Mouse (Mus musculus) stomach, postnatal 0 days (tissue): ENCODE measurements at regions not wholly inside any gene's neighbourhood (a gene's known extent, or its start where the extent isn't known, plus 50 kb on each side); places are given as distances from the start of the nearest gene placed in this dataset.

ENCODE experiments used
- CTCF ChIP-seq: IDR thresholded peaks from 2 replicates; pipeline ENCODE4 v1.5.1; 2016; ENCODE audit warnings: antibody characterized with exemption, low read depth, mild to moderate bottlenecking, moderate library complexity
- EP300 ChIP-seq: optimal IDR thresholded peaks from 2 replicates; pipeline ENCODE3; 2016; ENCODE audit warnings: antibody characterized with exemption

- TF ChIP-seq CTCF (no peak), EP300 (no peak)
Measured at GRCm38 (mm10) chr4:54866062-54866461, 78.8 kb upstream of the Zfp462 start.
